Mouse (Mus musculus): ENCODE data around the gene Reps1.

Reps1 gene

DNA sequence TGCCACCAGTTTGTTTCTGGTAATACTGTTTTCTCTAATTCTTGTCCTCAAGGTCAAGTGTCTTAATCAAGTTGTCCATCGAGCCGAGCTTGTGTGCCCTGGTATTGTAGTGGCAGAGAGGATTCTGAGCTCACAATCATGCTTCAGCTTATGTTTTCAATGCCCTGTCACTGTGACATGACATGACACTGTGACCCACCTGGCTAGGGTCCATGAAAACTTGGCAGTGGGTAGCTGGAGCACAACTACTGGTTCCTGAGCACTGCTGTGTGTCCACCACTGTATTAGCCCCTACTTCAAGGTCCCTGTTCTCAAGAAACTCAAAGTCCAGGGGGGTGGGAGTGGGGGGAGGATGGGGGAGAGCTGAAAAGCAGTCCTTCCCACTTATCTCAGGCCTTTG is 85.7 kb downstream of the Reps1 start:
- DNase-seq, result no peak

DNA sequence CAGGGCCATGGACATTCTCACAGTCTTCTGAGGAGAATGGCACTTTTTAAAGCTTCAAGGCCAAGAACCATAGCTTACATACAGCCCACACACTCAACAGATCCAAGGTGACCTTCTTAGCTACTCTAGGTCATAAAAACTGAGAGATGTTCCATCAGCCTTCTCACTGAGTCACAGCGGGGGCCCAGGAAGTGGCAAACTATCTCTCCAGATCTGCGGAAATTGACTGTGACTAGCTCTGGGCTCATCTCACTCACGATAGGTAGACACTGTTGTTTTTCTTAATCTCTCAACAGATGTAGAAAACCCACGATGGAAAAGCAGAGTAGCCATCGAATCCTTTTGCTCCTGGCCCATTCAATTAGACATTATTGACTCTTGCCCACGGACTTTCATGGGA is 86.6 kb downstream of the Reps1 start:
- no peak for DNase-seq

DNA sequence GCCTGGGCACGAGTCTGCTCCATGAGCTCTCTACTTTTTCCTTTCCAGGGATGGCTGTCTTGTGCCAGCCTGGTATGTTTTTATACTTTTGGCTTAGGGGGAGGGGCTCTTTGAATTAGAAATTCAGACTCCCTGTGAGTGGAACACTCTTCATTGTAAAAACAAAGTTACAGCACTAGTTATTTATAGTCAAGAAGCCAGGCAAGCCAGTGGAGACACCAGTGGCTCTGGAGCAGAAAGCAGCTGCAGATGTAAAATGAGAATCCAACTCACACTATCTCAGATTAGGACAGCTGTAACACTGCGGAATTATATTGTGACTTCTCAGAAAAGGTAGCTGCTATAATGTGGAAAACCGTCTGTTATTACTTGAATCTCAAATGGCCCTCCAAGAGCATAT is 91.6 kb downstream of the Reps1 start:
- DNase-seq, result no peak

DNA sequence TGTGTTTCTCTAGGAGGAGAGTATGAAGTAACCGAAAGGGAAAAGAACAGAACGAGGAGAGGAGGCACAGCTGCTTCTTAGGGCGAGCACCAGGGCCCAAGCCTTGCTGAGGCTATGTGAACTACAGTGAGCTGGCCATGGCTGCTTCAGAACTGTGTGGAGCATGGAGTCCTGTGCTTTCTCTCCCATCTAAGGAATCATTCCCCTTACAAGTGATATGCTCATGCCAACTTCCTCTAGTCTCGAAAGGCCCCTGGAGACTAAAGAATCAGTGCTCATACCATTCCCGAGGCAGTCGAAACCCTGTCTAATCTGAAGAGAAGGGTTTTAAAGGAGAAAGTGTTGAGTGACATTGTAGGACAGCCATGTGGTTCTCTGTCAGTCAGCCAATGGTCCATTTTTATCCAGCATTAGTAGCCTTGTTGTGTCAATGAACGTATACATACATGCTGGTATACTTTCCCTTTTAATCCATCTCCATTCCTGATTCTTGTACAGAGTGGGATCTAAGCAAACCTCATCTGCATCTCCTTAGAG is 106.8 kb downstream of the Reps1 start:
- DNase-seq, result no peak
